Mouse (Mus musculus): ENCODE results near the gene Palld. TPM values are rescaled to one million over a fixed set of nuclear protein-coding genes. Genes with fewer than 3 reads are reported as not detected.

Palld gene
- polyA plus RNA-seq, 1 experiment, result 13.4 TPM

- DNase-seq (ENCODE audit: low read depth in 1 of 2, low spot score in 2 of 2), result no peak
- Histone ChIP-seq H3K27ac (ENCODE audit: insufficient read depth, low read length) (no peak overlapping the region), H3K27me3 (ENCODE audit: control insufficient read depth, insufficient read depth, low read length) (no peaks in the 10 kb centered on the region), H3K4me1 (ENCODE audit: control insufficient read depth, insufficient read depth, insufficient read length) (no peaks in the 10 kb centered on the region), H3K36me3 (ENCODE audit: control insufficient read depth, insufficient read depth, low read length) (no peaks in the 10 kb centered on the region), H3K4me3 (ENCODE audit: extremely low read depth, insufficient read depth, insufficient read length) (no peak overlapping the region)
- WGBS, result 92% methylated on average over 11 of the region's 11 CpGs
- TF ChIP-seq CTCF (IDR thresholded peaks at IDR 0.05; ENCODE audit: extremely low read depth, insufficient read depth, insufficient read length, insufficient replicate concordance) (no peak), POLR2A (IDR thresholded peaks at IDR 0.05; ENCODE audit: low read depth, low read length) (no peak)
These were observed 367.0 kb downstream of the Palld start for GRCm38 (mm10) chr8:61535472-61535871.

- no peak overlapping the region for H3K4me3 ChIP-seq (ENCODE audit: extremely low read depth, insufficient read depth, insufficient read length)
- no peak for DNase-seq (ENCODE audit: low read depth in 1 of 2, low spot score in 2 of 2)
- TF ChIP-seq POLR2A (IDR thresholded peaks at IDR 0.05; ENCODE audit: low read depth, low read length) (no peak), CTCF (IDR thresholded peaks at IDR 0.05; ENCODE audit: extremely low read depth, insufficient read depth, insufficient read length, insufficient replicate concordance) (no peak)
- H3K27ac ChIP-seq (ENCODE audit: insufficient read depth, low read length), result no peak overlapping the region
- H3K27me3 ChIP-seq (ENCODE audit: control insufficient read depth, insufficient read depth, low read length), result no peaks in the 10 kb centered on the region
- WGBS, result 83% methylated on average over 16 of the region's 16 CpGs
- H3K36me3 ChIP-seq (ENCODE audit: control insufficient read depth, insufficient read depth, low read length), result no peaks in the 10 kb centered on the region
- H3K4me1 ChIP-seq (ENCODE audit: control insufficient read depth, insufficient read depth, insufficient read length), result no peaks in the 10 kb centered on the region
These were observed 369.0 kb downstream of the Palld start for GRCm38 (mm10) chr8:61533356-61533926.

- no peaks in the 10 kb centered on the region for H3K4me1 ChIP-seq (ENCODE audit: control insufficient read depth, insufficient read depth, insufficient read length)
- 94% methylated on average over 5 of the region's 5 CpGs for WGBS
- no peaks in the 10 kb centered on the region for H3K36me3 ChIP-seq (ENCODE audit: control insufficient read depth, insufficient read depth, low read length)
- H3K4me3 ChIP-seq (ENCODE audit: extremely low read depth, insufficient read depth, insufficient read length), result no peak overlapping the region
- no peaks in the 10 kb centered on the region for H3K27me3 ChIP-seq (ENCODE audit: control insufficient read depth, insufficient read depth, low read length)
- DNase-seq (ENCODE audit: low read depth in 1 of 2, low spot score in 2 of 2), result no peak
- TF ChIP-seq CTCF (IDR thresholded peaks at IDR 0.05; ENCODE audit: extremely low read depth, insufficient read depth, insufficient read length, insufficient replicate concordance) (no peak), POLR2A (IDR thresholded peaks at IDR 0.05; ENCODE audit: low read depth, low read length) (no peak)
- no peak overlapping the region for H3K27ac ChIP-seq (ENCODE audit: insufficient read depth, low read length)
These were observed 369.7 kb downstream of the Palld start for GRCm38 (mm10) chr8:61532831-61533230.

GRCm38 (mm10) chr8:61531944-61532795, 370.3 kb downstream of the Palld start:
- Histone ChIP-seq H3K4me1 (ENCODE audit: control insufficient read depth, insufficient read depth, insufficient read length) (no peaks in the 10 kb centered on the region), H3K27ac (ENCODE audit: insufficient read depth, low read length) (no peak overlapping the region), H3K27me3 (ENCODE audit: control insufficient read depth, insufficient read depth, low read length) (no peaks in the 10 kb centered on the region), H3K4me3 (ENCODE audit: extremely low read depth, insufficient read depth, insufficient read length) (no peak overlapping the region), H3K36me3 (ENCODE audit: control insufficient read depth, insufficient read depth, low read length) (no peaks in the 10 kb centered on the region)
- 88% methylated on average over 22 of the region's 22 CpGs for WGBS
- no peak for DNase-seq (ENCODE audit: low read depth in 1 of 2, low spot score in 2 of 2)
- TF ChIP-seq POLR2A (IDR thresholded peaks at IDR 0.05; ENCODE audit: low read depth, low read length) (no peak), CTCF (IDR thresholded peaks at IDR 0.05; ENCODE audit: extremely low read depth, insufficient read depth, insufficient read length, insufficient replicate concordance) (no peak)

- H3K27me3 ChIP-seq (ENCODE audit: control insufficient read depth, insufficient read depth, low read length), result no peaks in the 10 kb centered on the region
- TF ChIP-seq POLR2A (IDR thresholded peaks at IDR 0.05; ENCODE audit: low read depth, low read length) (no peak), CTCF (IDR thresholded peaks at IDR 0.05; ENCODE audit: extremely low read depth, insufficient read depth, insufficient read length, insufficient replicate concordance) (no peak)
- no peak overlapping the region for H3K27ac ChIP-seq (ENCODE audit: insufficient read depth, low read length)
- no peaks in the 10 kb centered on the region for H3K4me1 ChIP-seq (ENCODE audit: control insufficient read depth, insufficient read depth, insufficient read length)
- H3K4me3 ChIP-seq (ENCODE audit: extremely low read depth, insufficient read depth, insufficient read length), result no peak overlapping the region
- 73% methylated on average over 6 of the region's 6 CpGs for WGBS
- no peaks in the 10 kb centered on the region for H3K36me3 ChIP-seq (ENCODE audit: control insufficient read depth, insufficient read depth, low read length)
- DNase-seq (ENCODE audit: low read depth in 1 of 2, low spot score in 2 of 2), result no peak
These were observed 373.8 kb downstream of the Palld start for GRCm38 (mm10) chr8:61528642-61529041.

GRCm38 (mm10) chr8:61528197-61528596, 374.3 kb downstream of the Palld start:
- Histone ChIP-seq H3K36me3 (ENCODE audit: control insufficient read depth, insufficient read depth, low read length) (no peaks in the 10 kb centered on the region), H3K27ac (ENCODE audit: insufficient read depth, low read length) (no peak overlapping the region), H3K27me3 (ENCODE audit: control insufficient read depth, insufficient read depth, low read length) (no peaks in the 10 kb centered on the region), H3K4me3 (ENCODE audit: extremely low read depth, insufficient read depth, insufficient read length) (no peak overlapping the region), H3K4me1 (ENCODE audit: control insufficient read depth, insufficient read depth, insufficient read length) (no peaks in the 10 kb centered on the region)
- DNase-seq (ENCODE audit: low read depth in 1 of 2, low spot score in 2 of 2), result no peak
- 91% methylated on average over 9 of the region's 9 CpGs for WGBS
- TF ChIP-seq POLR2A (IDR thresholded peaks at IDR 0.05; ENCODE audit: low read depth, low read length), result no peak
- no peak for TF ChIP-seq CTCF (IDR thresholded peaks at IDR 0.05; ENCODE audit: extremely low read depth, insufficient read depth, insufficient read length, insufficient replicate concordance)

- no peak for DNase-seq (ENCODE audit: low read depth in 1 of 2, low spot score in 2 of 2)
- WGBS, result 89% methylated on average over 14 of the region's 14 CpGs
These were observed 375.5 kb downstream of the Palld start for GRCm38 (mm10) chr8:61527037-61527436.

More at GRCm38 (mm10) chr8:61527037-61527436, 375.5 kb downstream of the Palld start:
- TF ChIP-seq CTCF (IDR thresholded peaks at IDR 0.05; ENCODE audit: extremely low read depth, insufficient read depth, insufficient read length, insufficient replicate concordance), result no peak
- no peak for TF ChIP-seq POLR2A (IDR thresholded peaks at IDR 0.05; ENCODE audit: low read depth, low read length)
- Histone ChIP-seq H3K4me3 (ENCODE audit: extremely low read depth, insufficient read depth, insufficient read length) (no peak overlapping the region), H3K27me3 (ENCODE audit: control insufficient read depth, insufficient read depth, low read length) (no peaks in the 10 kb centered on the region), H3K4me1 (ENCODE audit: control insufficient read depth, insufficient read depth, insufficient read length) (no peaks in the 10 kb centered on the region), H3K27ac (ENCODE audit: insufficient read depth, low read length) (no peak overlapping the region), H3K36me3 (ENCODE audit: control insufficient read depth, insufficient read depth, low read length) (no peaks in the 10 kb centered on the region)

Measured in spleen, adult 2 months (tissue).